Mouse (Mus musculus) urinary bladder, postnatal 0 days (tissue): ENCODE results near the gene Cblb. TPM values are rescaled to one million over a fixed set of nuclear protein-coding genes. Genes with fewer than 3 reads are reported as not detected.

Source experiments
- polyA plus RNA-seq: library from polyadenylated mRNA; unstranded; fragments of >200 nt; fragmentation: Nextera tagmentation; extraction: Ambion mirVana; gene quantifications from 2 replicates; pipeline ENCODE4 v1.2.1, GENCODE M21; 2015

Cblb gene
- polyA plus RNA-seq = 2.7 and 4.1 TPM in 2 replicates

DNA sequence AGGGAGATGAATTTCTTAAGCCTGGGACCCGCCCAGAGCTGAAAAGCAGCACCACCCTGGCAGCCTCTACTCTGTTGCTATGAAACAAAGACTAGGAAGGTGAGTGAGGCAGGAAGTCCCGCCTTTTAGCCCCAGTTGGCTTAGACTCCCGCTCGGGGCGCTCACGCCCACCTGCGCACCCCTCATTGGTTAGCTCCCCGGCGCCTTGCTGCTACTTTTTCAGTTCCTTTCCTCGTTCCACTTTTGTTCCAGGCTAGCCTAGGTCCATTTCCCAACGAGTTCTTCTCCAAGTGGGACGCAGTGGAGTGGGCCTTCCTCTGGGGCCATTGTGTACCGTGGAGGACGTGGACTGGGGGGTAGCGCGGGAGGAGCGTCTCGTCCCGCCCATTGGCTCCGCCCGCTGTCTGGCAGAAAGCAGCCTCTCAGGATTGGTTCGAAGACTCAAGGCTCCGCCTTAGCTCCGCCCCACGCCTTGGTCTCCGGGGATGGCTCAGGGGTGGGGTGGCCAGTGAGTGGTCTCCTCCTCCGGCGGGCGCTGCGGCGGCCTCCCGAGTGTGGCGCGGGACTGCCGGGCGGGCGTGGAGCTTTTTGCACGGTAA is at the start of gene Cblb:
Gene Cblb (plus strand): TSS at position 135 of the 599 bp plus-strand sequence.

